Mouse (Mus musculus): ENCODE measurements at regions not wholly inside any gene's neighbourhood (a gene's known extent, or its start where the extent isn't known, plus 50 kb on each side); places are given as distances from the start of the nearest gene placed in this dataset.

DNA sequence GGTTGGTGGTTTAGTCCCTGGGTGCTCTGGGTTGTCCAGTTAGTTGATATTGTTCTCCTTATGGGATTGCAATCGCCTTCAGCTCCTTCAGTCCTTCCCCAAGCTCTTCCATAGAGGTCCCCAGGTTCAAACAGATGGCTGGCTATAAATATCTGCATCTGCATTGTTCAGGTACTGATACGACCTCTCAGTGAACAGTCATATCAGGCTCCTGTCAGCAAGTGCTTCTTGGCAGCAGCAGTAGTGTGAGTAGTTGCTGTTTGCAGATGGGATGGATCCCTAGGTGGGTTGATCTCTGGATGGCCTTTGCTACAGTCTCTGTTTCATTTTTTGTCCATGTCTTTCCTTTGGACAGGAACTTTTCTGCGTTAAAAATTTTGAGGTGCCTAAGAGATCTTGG lies 190.5 kb upstream of the Rgs18 start:
- TF ChIP-seq CTCF (IDR thresholded peaks at IDR 0.05; ENCODE audit: low read depth, low read length) = no peak
- no peak for TF ChIP-seq POLR2A (IDR thresholded peaks at IDR 0.05; ENCODE audit: borderline replicate concordance, low read depth, low read length)
- Histone ChIP-seq H3K27ac (ENCODE audit: insufficient read depth, low read depth, low read length) (no peak overlapping the region), H3K4me1 (ENCODE audit: control insufficient read depth, insufficient read depth, low read length) (no peaks in the 10 kb centered on the region), H3K4me3 (ENCODE audit: insufficient read depth, low read length) (no peak overlapping the region)

DNA sequence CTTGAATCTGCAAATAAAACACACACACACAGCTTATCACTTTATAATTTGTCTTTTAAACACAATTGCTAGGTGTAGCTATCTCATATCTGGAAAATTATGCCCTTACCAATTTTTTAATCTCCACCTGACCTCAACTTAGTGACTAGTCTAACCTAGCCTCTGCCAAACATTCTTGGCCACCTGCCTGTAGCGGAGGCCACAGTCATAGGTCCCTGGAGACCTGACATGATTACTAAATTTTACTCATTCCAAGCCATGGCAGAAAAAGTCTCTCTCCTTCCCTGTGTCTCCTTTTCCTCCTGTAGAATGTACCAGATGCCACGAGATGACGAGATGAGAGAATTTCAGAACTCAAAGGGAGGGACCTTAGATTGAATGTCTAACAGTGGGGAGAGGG lies 163.8 kb upstream of the Rgs18 start:
- no peaks in the 10 kb centered on the region for H3K4me1 ChIP-seq (ENCODE audit: control insufficient read depth, insufficient read depth, low read length)
- H3K27ac ChIP-seq (ENCODE audit: insufficient read depth, low read depth, low read length) = no peak overlapping the region
- no peak overlapping the region for H3K4me3 ChIP-seq (ENCODE audit: insufficient read depth, low read length)
- TF ChIP-seq CTCF (IDR thresholded peaks at IDR 0.05; ENCODE audit: low read depth, low read length) = no peak
- TF ChIP-seq POLR2A (IDR thresholded peaks at IDR 0.05; ENCODE audit: borderline replicate concordance, low read depth, low read length) = no peak

DNA sequence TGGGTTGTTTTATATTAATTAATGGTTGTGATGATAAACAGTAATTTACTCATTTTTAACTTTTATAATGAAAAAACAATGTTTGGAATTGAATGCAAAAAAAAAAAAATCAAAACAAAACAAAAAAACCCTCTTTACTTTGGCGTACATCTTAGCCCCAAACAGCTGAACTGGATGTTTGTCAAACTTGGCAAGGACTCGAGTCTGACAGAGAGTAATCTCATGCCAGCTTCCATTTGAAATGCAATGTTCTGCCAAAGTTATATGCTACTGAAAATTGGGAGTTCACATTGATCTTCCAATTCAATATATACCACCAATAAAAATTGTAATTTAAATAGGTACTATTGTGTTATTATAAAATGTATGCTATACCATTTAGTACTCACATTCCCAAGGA lies 150.9 kb upstream of the Rgs18 start:
- Histone ChIP-seq H3K4me3 (ENCODE audit: insufficient read depth, low read length) (no peak overlapping the region), H3K27ac (ENCODE audit: insufficient read depth, low read depth, low read length) (no peak overlapping the region), H3K4me1 (ENCODE audit: control insufficient read depth, insufficient read depth, low read length) (peaks cover 5% of the 10 kb centered on the region)
- TF ChIP-seq CTCF (IDR thresholded peaks at IDR 0.05; ENCODE audit: low read depth, low read length) = no peak
- no peak for TF ChIP-seq POLR2A (IDR thresholded peaks at IDR 0.05; ENCODE audit: borderline replicate concordance, low read depth, low read length)

DNA sequence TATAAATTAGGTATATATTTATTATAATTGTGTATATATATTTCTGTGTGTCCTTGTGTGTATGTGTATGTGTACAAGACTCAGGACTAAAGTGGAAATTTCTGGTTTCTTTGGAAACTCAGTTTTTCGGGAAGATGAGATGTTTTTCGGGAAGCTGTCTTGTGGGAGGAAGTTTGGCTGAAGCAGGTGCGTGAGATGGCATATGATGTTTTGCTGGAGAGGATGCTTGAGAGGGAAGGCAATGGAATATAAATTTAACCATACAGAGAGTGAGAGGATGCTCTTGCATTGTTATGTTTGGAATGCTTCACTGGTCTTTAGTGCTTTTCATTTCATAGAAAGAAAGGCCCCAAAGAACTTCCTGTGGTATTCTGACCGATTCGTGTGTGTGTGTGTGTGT lies 141.3 kb upstream of the Rgs18 start:
- Histone ChIP-seq H3K27ac (ENCODE audit: insufficient read depth, low read depth, low read length) (no peak overlapping the region), H3K4me1 (ENCODE audit: control insufficient read depth, insufficient read depth, low read length) (no peaks in the 10 kb centered on the region), H3K4me3 (ENCODE audit: insufficient read depth, low read length) (no peak overlapping the region)
- TF ChIP-seq CTCF (IDR thresholded peaks at IDR 0.05; ENCODE audit: low read depth, low read length) = no peak
- no peak for TF ChIP-seq POLR2A (IDR thresholded peaks at IDR 0.05; ENCODE audit: borderline replicate concordance, low read depth, low read length)

DNA sequence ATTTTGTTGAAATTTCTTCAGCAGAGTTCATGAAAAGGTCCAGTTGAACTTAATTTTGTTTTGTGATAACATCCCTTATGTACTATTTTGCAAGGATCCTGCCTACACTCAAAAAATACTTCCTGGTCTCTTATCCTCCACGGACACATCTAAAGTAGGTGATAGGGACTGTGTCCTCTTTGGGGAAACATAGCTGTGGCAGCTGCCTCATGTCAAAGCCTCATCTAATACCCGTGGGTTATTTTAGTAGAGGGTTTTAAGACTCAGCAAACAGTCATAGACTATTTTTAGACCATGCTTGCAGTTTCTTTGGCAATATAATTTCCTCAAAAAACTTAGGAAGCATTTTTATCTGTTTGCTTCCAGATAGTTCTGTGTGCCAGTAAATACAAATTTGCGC lies 127.8 kb upstream of the Rgs18 start:
- H3K4me1 ChIP-seq (ENCODE audit: control insufficient read depth, insufficient read depth, low read length) = peaks cover 3% of the 10 kb centered on the region
- H3K27ac ChIP-seq (ENCODE audit: insufficient read depth, low read depth, low read length) = peak overlapping the region; percentile 76
- H3K4me3 ChIP-seq (ENCODE audit: insufficient read depth, low read length) = no peak overlapping the region
- no peak for TF ChIP-seq CTCF (IDR thresholded peaks at IDR 0.05; ENCODE audit: low read depth, low read length)
- no peak for TF ChIP-seq POLR2A (IDR thresholded peaks at IDR 0.05; ENCODE audit: borderline replicate concordance, low read depth, low read length)

DNA sequence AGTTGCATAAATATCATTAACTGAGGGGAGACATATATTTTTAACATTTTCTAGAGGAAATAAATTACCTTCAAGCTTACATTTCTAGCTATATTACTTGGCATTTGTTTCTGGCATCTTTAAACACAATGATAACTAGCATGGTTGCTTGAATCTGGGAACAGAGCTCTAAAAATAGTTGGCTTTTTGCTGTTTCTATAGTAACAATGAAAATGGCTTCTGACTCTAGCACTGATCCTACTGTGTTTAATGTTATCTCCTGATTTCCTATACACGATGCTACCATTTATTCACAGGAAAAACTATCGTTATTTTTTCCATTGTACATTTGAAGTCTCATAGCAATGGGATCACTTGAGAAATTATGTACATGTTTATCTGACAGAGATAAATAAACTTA lies 108.4 kb upstream of the Rgs18 start:
- Histone ChIP-seq H3K27ac (ENCODE audit: insufficient read depth, low read depth, low read length) (no peak overlapping the region), H3K4me1 (ENCODE audit: control insufficient read depth, insufficient read depth, low read length) (no peaks in the 10 kb centered on the region), H3K4me3 (ENCODE audit: insufficient read depth, low read length) (no peak overlapping the region)
- TF ChIP-seq POLR2A (IDR thresholded peaks at IDR 0.05; ENCODE audit: borderline replicate concordance, low read depth, low read length) (no peak), CTCF (IDR thresholded peaks at IDR 0.05; ENCODE audit: low read depth, low read length) (no peak)

DNA sequence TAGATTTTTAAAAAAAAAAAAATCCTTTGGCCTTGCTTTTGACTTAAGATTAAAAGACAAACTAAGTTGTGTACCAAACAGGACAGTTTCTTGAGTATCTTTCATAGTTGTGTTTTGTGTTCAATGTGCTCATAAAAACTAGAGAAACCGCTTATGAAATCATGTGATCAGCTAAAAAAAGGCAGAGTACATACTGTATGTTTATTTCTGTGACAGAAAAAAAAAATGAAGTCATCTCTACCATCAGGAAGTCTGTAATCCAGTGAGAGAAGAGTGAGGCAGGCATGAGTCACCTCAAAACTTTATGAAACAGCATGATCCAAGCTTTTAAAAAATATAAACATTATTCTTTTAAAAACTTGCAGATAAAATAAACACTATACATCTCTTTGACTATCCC lies 86.9 kb upstream of the Rgs18 start:
- H3K4me1 ChIP-seq (ENCODE audit: control insufficient read depth, insufficient read depth, low read length) = peaks cover 2% of the 10 kb centered on the region; the same call in 1 of the 2 replicates
- no peak overlapping the region for H3K4me3 ChIP-seq (ENCODE audit: insufficient read depth, low read length)
- H3K27ac ChIP-seq (ENCODE audit: insufficient read depth, low read depth, low read length) = no peak overlapping the region
- TF ChIP-seq POLR2A (IDR thresholded peaks at IDR 0.05; ENCODE audit: borderline replicate concordance, low read depth, low read length) (no peak), CTCF (IDR thresholded peaks at IDR 0.05; ENCODE audit: low read depth, low read length) (no peak)

Measured in bone marrow macrophage, adult 2 months (primary cell).